Comparison of ENCODE assay signal across 7 mouse cellular contexts in the genomic region with DNA sequence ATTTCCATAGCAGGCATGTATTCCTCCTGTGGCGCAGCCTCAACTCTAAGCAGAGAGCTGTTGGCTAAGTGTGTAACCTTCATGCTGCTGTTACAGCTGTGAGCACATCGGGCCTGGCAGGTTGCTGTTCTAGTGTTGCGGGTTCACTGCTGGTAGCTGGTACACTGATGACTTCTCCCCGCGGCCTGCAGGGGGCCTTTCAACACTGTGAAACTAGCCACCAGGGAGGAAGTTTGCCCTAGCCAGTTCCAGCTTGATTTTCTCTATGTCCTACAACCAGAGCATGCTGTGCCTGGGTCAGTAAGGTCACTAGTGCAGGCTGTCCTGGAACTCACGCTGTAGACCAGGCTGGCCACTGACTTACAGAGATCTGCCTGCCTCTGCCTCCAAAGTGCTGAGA. TPM values are rescaled to one million over a fixed set of nuclear protein-coding genes. Genes with fewer than 3 reads are reported as not detected.
DNase-seq lines count a peak whose midpoint lies in the region.

No protein-coding gene starts in this region.

- intact Hi-C loops in left cerebral cortex, postnatal 25 days (cut with DNase I): no loop called here

- DNase-seq in left cerebral cortex, adult 18-20 months (ENCODE audit: low spot score in 2 of 2): peak; percentile 56 to 62
- DNase-seq in left cerebral cortex, postnatal 25 days (ENCODE audit: low spot score in 2 of 2): no peak
- DNase-seq in NIH3T3 (ENCODE audit: low read depth) (peak; percentile 40), MN1 (ENCODE audit: low spot score) (no peak)
- DNase-seq in cerebellum, adult 18-20 months: peak; percentile 59 to 70
- peak; percentile 58 for DNase-seq in kidney, adult 9 months
- peak; percentile 42 to 62 for DNase-seq in lung, postnatal 4 days

RNA-seq across cellular contexts. Expression of a gene that starts 14.4 kb away (rescaled TPM):
- total RNA-seq in left cerebral cortex, adult 18-20 months (2021): 100 to 1,000 TPM; 103 to 113 TPM
- total RNA-seq in left cerebral cortex, postnatal 25 days (2021): 100 to 1,000 TPM; 123 to 139 TPM

RNA-seq across cellular contexts. Expression of a gene that starts 23.9 kb away (rescaled TPM):
- total RNA-seq in left cerebral cortex, adult 18-20 months (2021): 10 to 100 TPM; 30.5 to 33.0 TPM
- 10 to 100 TPM; 26.4 to 27.8 TPM for total RNA-seq in left cerebral cortex, postnatal 25 days (2021)

RNA-seq across cellular contexts. Expression of a gene that starts 23.9 kb away (rescaled TPM):
- 100 to 1,000 TPM; 750 TPM for total RNA-seq in left cerebral cortex, adult 18-20 months (2021)
- 100 to 1,000 TPM; 877 to 885 TPM for total RNA-seq in left cerebral cortex, postnatal 25 days (2021)

RNA-seq across cellular contexts. Expression of a gene that starts 53.8 kb away (rescaled TPM):
- under 1 TPM in 1 of 2 experiments, not detected in 1; 0.14 TPM for total RNA-seq in left cerebral cortex, adult 18-20 months (2021)
- total RNA-seq in left cerebral cortex, postnatal 25 days (2021): under 1 TPM in 1 of 2 experiments, not detected in 1; 0.18 TPM

Comparison
In these comparisons a context has a peak if more than half of its experiments do, and no peak if none do; other contexts are left out.
1. DNase-seq: peak in left cerebral cortex, adult 18-20 months (2 of 2), NIH3T3 (single experiment), cerebellum, adult 18-20 months (2 of 2), kidney, adult 9 months (single experiment) and lung, postnatal 4 days (2 of 2); none in left cerebral cortex, postnatal 25 days (0 of 2) and MN1 (single experiment).